Mouse (Mus musculus): Measurements from ENCODE around the gene Atp5c1.

- no peak for TF ChIP-seq CTCF (IDR thresholded peaks at IDR 0.05; ENCODE audit: control insufficient read depth, insufficient read depth, insufficient replicate concordance, low read depth, low read length)
- no peak for TF ChIP-seq POLR2A (IDR thresholded peaks at IDR 0.05; ENCODE audit: control insufficient read depth, low read depth, low read length)
These were observed 38.4 kb upstream of the Atp5c1 start for GRCm38 (mm10) chr2:10118751-10119150.
